Mouse (Mus musculus) CD4-positive naive resting alpha-beta T cell, adult 76 days (primary cell): Measurements from ENCODE around the gene Epha4. TPM values are rescaled to one million over a fixed set of nuclear protein-coding genes. Genes with fewer than 3 reads are reported as not detected.

ENCODE experiments used
- total RNA-seq: library from RNA; stranded (reverse); gene quantifications from one replicate; pipeline ENCODE4 v1.2.4, GENCODE M21; 2023

The Epha4 gene
- not detected for total RNA-seq

DNA sequence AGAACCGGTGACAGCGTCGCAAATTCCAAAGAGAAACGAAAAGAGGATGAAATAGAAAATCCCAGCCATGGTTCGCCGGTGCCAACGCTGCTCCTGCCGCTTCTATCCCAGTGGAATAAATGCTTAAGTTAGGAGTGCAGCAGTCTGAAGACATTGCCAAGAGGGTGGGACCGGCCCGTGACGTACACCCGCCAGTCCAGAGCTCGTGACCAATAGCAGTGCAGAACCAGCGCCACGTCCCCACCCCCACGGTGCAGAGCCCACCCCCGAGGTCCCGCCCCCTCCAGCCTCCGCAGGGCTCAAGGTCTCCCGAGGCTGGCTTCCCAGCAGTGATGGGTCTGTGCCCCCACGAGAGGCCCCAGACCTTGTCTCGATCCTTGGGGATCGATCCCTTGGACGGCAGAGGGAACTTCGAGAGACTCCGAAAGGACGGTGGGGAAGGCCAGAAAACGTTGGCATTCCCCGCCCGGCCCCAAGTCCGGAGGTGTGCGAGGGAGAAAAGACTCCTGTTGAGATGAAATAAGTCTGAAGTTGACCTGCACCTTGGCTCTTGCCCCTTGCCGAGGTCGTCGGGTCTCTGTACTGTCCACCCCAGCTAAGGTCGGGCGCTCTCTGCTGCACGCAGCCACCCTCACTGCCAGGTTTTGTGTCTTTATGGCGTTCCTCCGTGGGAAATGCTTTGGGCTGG, at the start of gene Epha4:
Gene Epha4 (minus strand): TSS at position 126 of the 688 bp plus-strand sequence.

